Mouse (Mus musculus): ENCODE measurements around the gene Alk.

Alk gene

GRCm38 (mm10) chr17:72265171-72266022 lies 339.0 kb downstream of the Alk start:
- no peak for DNase-seq (ENCODE audit: low read depth)

- DNase-seq (ENCODE audit: low read depth), result no peak
Observed at GRCm38 (mm10) chr17:72253411-72253810, 351.0 kb downstream of the Alk start.

- no peak for DNase-seq (ENCODE audit: low read depth)
Observed at GRCm38 (mm10) chr17:72251554-72251953, 352.9 kb downstream of the Alk start.

GRCm38 (mm10) chr17:72250482-72251405 lies 353.7 kb downstream of the Alk start:
- no peak for DNase-seq (ENCODE audit: low read depth)

- DNase-seq (ENCODE audit: low read depth), result no peak
Observed at GRCm38 (mm10) chr17:72242036-72242435, 362.4 kb downstream of the Alk start.

- DNase-seq (ENCODE audit: low read depth), result no peak
Observed at GRCm38 (mm10) chr17:72237315-72237714, 367.1 kb downstream of the Alk start.

- DNase-seq (ENCODE audit: low read depth), result no peak
Observed at GRCm38 (mm10) chr17:72230891-72231290, 373.5 kb downstream of the Alk start.

- DNase-seq (ENCODE audit: low read depth), result no peak
Observed at GRCm38 (mm10) chr17:72218816-72219215, 385.6 kb downstream of the Alk start.

- DNase-seq (ENCODE audit: low read depth), result no peak
Observed at GRCm38 (mm10) chr17:72197576-72197975, 406.9 kb downstream of the Alk start.

- DNase-seq (ENCODE audit: low read depth), result no peak
Observed at GRCm38 (mm10) chr17:72194976-72195650, 409.3 kb downstream of the Alk start.

GRCm38 (mm10) chr17:72190536-72190935 lies 413.9 kb downstream of the Alk start:
- DNase-seq (ENCODE audit: low read depth), result no peak

GRCm38 (mm10) chr17:72187026-72187425 lies 417.4 kb downstream of the Alk start:
- DNase-seq (ENCODE audit: low read depth), result no peak

GRCm38 (mm10) chr17:72182414-72182813 lies 422.0 kb downstream of the Alk start:
- no peak for DNase-seq (ENCODE audit: low read depth)

GRCm38 (mm10) chr17:72180200-72180599 lies 424.2 kb downstream of the Alk start:
- no peak for DNase-seq (ENCODE audit: low read depth)

GRCm38 (mm10) chr17:72179722-72180140 lies 424.7 kb downstream of the Alk start:
- DNase-seq (ENCODE audit: low read depth), result no peak

- no peak for DNase-seq (ENCODE audit: low read depth)
Observed at GRCm38 (mm10) chr17:72173778-72174177, 430.6 kb downstream of the Alk start.

- DNase-seq (ENCODE audit: low read depth), result no peak
Observed at GRCm38 (mm10) chr17:72168152-72168551, 436.3 kb downstream of the Alk start.

GRCm38 (mm10) chr17:72158857-72159385 lies 445.5 kb downstream of the Alk start:
- no peak for DNase-seq (ENCODE audit: low read depth)

- no peak for DNase-seq (ENCODE audit: low read depth)
Observed at GRCm38 (mm10) chr17:72157830-72158629, 446.4 kb downstream of the Alk start.

- DNase-seq (ENCODE audit: low read depth), result no peak
Observed at GRCm38 (mm10) chr17:72153038-72153437, 451.4 kb downstream of the Alk start.

- DNase-seq (ENCODE audit: low read depth), result no peak
Observed at GRCm38 (mm10) chr17:72144946-72145598, 459.4 kb downstream of the Alk start.
